Mouse (Mus musculus) lung, postnatal 0 days (tissue): Measurements from ENCODE around the gene Abi3. TPM values are rescaled to one million over a fixed set of nuclear protein-coding genes. Genes with fewer than 3 reads are reported as not detected.

Experiments
- ATAC-seq: fragments of 200-750 bp; cut with Nextera tagmentation; 2 replicates; pipeline ENCODE4 v1.8.0; 2017; ENCODE audit warnings: moderate library complexity
- DNase-seq: peaks from one replicate; pipeline ENCODE4 v3.0.0-alpha.2; 2016; ENCODE audit warnings: low spot score
- H3K27ac ChIP-seq: fragments of 300-500 bp; sonication (generic); 2 replicates; pipeline ENCODE4 v1.5.1; 2014; ENCODE audit warnings: antibody characterized with exemption, mild to moderate bottlenecking, low read length, mixed read lengths
- H3K27me3 ChIP-seq: fragments of 300-500 bp; sonication (generic); replicated peaks from 2 replicates; pipeline ENCODE4 v1.6.1; 2014; ENCODE audit warnings: low read length, mixed read lengths; ENCODE audit not compliant: insufficient read depth
- H3K36me3 ChIP-seq: fragments of 300-500 bp; sonication (generic); 2 replicates; pipeline ENCODE4 v1.6.1; 2014; ENCODE audit warnings: low read length, mixed read lengths; ENCODE audit not compliant: insufficient read depth
- H3K4me1 ChIP-seq: fragments of 300-500 bp; sonication (generic); 2 replicates; pipeline ENCODE4 v1.6.1; 2014; ENCODE audit warnings: antibody characterized with exemption, low read depth, low read length, mixed read lengths; ENCODE audit not compliant: insufficient read depth
- H3K4me2 ChIP-seq: fragments of 300-500 bp; sonication (generic); replicated peaks from 2 replicates; pipeline ENCODE4 v1.6.1; 2014; ENCODE audit warnings: low read depth, mild to moderate bottlenecking, low read length, moderate library complexity, mixed read lengths
- H3K4me3 ChIP-seq: fragments of 300-500 bp; sonication (generic); 2 replicates; pipeline ENCODE4 v1.5.1; 2014; ENCODE audit warnings: low read depth, low read length
- H3K9ac ChIP-seq: fragments of 300-500 bp; sonication (generic); replicated peaks from 2 replicates; pipeline ENCODE4 v1.6.1; 2014; ENCODE audit warnings: low read depth, mild to moderate bottlenecking
- H3K9me3 ChIP-seq: fragments of 300-500 bp; sonication (generic); 2 replicates; pipeline ENCODE4 v1.6.1; 2016; ENCODE audit warnings: low read length, mixed read lengths
- CTCF ChIP-seq: IDR thresholded peaks from 2 replicates; pipeline ENCODE4 v1.5.1; 2016; ENCODE audit warnings: antibody characterized with exemption, mild to moderate bottlenecking
- EP300 ChIP-seq: IDR thresholded peaks from 2 replicates; pipeline ENCODE4 v1.6.1; 2016; ENCODE audit warnings: antibody characterized with exemption, mild to moderate bottlenecking, control low read depth
- WGBS: fragments of 180-500 bp; shearing (Covaris S2); extraction: QIAGEN DNeasy Blood & Tissue Kit; methylation state at CpG from one replicate; pipeline ENCODE4 v1.1.7; 2014; 5-methylcytosine and 5-hydroxymethylcytosine counted together
- polyA plus RNA-seq: library from polyadenylated mRNA; unstranded; fragments of >200 nt; fragmentation: Nextera tagmentation; extraction: Ambion mirVana; gene quantifications from 2 replicates; pipeline ENCODE4 v1.2.1, GENCODE M21; 2015

The Abi3 gene
- polyA plus RNA-seq, 1 experiment from 2014 or later: 33.3 TPM

GRCm38 (mm10) chr11:95824071-95824876, 18.0 kb downstream of the Abi3 start, which contains the start of gene Phospho1:
Phospho1 (plus strand) TSS chr11:95824499.
- whole genome bisulfite sequencing: 2% methylated on average over 58 of the region's 78 CpGs
- DNase-seq: peak; percentile 94
- peak; percentile 98 for ATAC-seq
- Histone ChIP-seq H3K4me2 (peak within 1 kb of the TSS; percentile 98), H3K27me3 (peaks cover 9% of the 10 kb centered on the region), H3K36me3 (no peaks in the 10 kb centered on the region), H3K4me1 (no peaks in the 10 kb centered on the region), H3K4me3 (peak within 1 kb of the TSS; percentile 57), H3K27ac (no peak within 1 kb of the TSS; the same call in 1 of the 2 replicates), H3K9ac (peak within 1 kb of the TSS; percentile 47), H3K9me3 (no peaks in the 10 kb centered on the region)
- TF ChIP-seq CTCF (no peak), EP300 (no peak)

- Histone ChIP-seq H3K4me3 (no peak overlapping the region), H3K27me3 (no peaks in the 10 kb centered on the region; the same call in 1 of the 2 replicates), H3K9ac (no peak overlapping the region), H3K9me3 (no peaks in the 10 kb centered on the region), H3K27ac (no peak overlapping the region), H3K36me3 (no peaks in the 10 kb centered on the region), H3K4me2 (no peak overlapping the region), H3K4me1 (no peaks in the 10 kb centered on the region)
- 96% methylated on average over 4 of the region's 4 CpGs for WGBS
- DNase-seq (no peak), ATAC-seq (no peak)
- TF ChIP-seq CTCF: no peak
- no peak for TF ChIP-seq EP300
Observed at GRCm38 (mm10) chr11:95822437-95822836, 19.8 kb downstream of the Abi3 start.

- no peaks in the 10 kb centered on the region for H3K36me3 ChIP-seq
- WGBS: 86% methylated on average over 3 of the region's 3 CpGs
- DNase-seq (no peak), ATAC-seq (no peak)
- H3K9me3 ChIP-seq: no peaks in the 10 kb centered on the region
- TF ChIP-seq EP300 (no peak), CTCF (no peak)
- no peaks in the 10 kb centered on the region for H3K4me1 ChIP-seq
- no peak overlapping the region for H3K4me2 ChIP-seq
- H3K27ac ChIP-seq: no peak overlapping the region
- no peaks in the 10 kb centered on the region for H3K27me3 ChIP-seq
- no peak overlapping the region for H3K9ac ChIP-seq
- H3K4me3 ChIP-seq: no peak overlapping the region
Observed at GRCm38 (mm10) chr11:95821511-95821910, 20.8 kb downstream of the Abi3 start.

DNA sequence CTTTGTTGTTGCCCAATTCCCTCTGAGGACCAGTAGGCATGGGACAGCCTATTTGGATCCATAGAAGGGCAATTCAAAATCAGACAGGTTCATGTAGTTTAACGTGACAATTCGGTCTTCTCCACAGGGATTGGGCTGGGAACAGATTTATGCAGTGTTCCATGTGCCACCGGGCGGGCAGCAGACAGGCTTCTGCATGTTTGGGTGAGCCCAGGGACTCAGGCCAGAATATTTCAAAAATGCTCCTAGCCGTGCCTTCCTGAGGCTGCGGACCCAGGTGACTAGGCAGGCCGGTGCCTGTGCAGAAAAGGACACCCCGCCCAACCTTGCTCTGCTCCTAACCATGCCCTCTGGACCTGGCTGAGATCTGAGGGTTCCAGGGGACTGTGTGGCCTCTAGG, 23.1 kb downstream of the Abi3 start:
- no peak for DNase-seq
- TF ChIP-seq CTCF (no peak), EP300 (no peak)

DNA sequence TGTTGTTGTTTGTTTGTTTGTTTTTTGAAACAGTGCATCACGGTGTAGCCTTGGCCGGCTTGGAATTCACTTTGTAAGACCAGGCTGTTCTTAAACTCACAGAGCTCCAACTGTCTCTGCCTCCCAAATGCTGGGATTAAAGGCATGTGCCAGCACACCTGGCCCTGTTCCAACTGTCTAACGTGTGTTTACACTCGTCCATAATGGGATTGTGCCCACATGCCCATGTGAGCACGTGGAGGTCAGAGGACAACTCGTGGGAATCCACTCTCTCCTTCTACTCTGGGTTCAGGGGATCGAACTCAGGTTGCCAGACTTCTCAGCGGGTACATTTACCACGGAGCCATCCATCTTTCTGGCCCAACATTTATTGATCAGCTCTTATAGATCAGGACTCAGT, 26.9 kb downstream of the Abi3 start:
- no peak for ATAC-seq
- no peak for DNase-seq
- H3K9me3 ChIP-seq: no peaks in the 10 kb centered on the region
- H3K4me3 ChIP-seq: no peak overlapping the region
- no peaks in the 10 kb centered on the region for H3K36me3 ChIP-seq
- H3K9ac ChIP-seq: no peak overlapping the region
- H3K27me3 ChIP-seq: no peaks in the 10 kb centered on the region
- TF ChIP-seq EP300 (no peak), CTCF (no peak)
- H3K4me1 ChIP-seq: no peaks in the 10 kb centered on the region
- 56% methylated on average over 9 of the region's 9 CpGs for WGBS
- H3K27ac ChIP-seq: no peak overlapping the region
- H3K4me2 ChIP-seq: no peak overlapping the region

More for the DNA sequence above, 23.1 kb downstream of the Abi3 start:
- no peak overlapping the region for H3K4me3 ChIP-seq
- H3K4me1 ChIP-seq: no peaks in the 10 kb centered on the region
- H3K4me2 ChIP-seq: no peak overlapping the region
- no peaks in the 10 kb centered on the region for H3K9me3 ChIP-seq
- no peak overlapping the region for H3K27ac ChIP-seq
- H3K36me3 ChIP-seq: no peaks in the 10 kb centered on the region
- H3K9ac ChIP-seq: no peak overlapping the region
- WGBS: 75% methylated on average over 8 of the region's 8 CpGs
- no peak for ATAC-seq
- H3K27me3 ChIP-seq: no peaks in the 10 kb centered on the region

DNA sequence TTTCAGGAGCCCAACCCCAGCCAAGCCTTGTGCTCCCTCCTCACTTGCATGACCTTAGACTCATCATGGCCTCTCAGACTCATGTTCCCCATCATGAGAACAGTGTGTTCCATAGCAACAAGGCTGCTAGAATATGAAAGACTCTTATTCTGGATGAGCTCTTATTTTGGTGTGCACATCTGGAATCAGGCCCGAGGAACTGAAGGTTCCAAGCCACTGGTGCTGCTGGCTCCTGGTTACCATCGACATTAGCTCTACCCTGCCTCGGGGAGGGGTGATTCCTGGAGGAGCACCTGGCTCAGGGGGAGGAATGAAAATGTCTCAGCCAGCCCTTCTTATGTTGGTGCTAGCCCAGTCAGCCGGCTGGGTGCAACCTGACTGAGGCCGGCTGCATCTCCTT, 27.4 kb downstream of the Abi3 start:
- no peaks in the 10 kb centered on the region for H3K4me1 ChIP-seq
- no peak for DNase-seq
- WGBS: 65% methylated on average over 5 of the region's 5 CpGs
- H3K9me3 ChIP-seq: no peaks in the 10 kb centered on the region
- no peak overlapping the region for H3K4me2 ChIP-seq
- H3K27me3 ChIP-seq: no peaks in the 10 kb centered on the region
- H3K4me3 ChIP-seq: no peak overlapping the region
- ATAC-seq: no peak
- H3K36me3 ChIP-seq: no peaks in the 10 kb centered on the region
- no peak overlapping the region for H3K27ac ChIP-seq
- TF ChIP-seq EP300: no peak
- TF ChIP-seq CTCF: no peak
- H3K9ac ChIP-seq: no peak overlapping the region
